In genomic region chr1:63819536-63820254, GRCm38 (mm10) we compare ENCODE assay signal across 12 mouse cellular contexts. TPM values are rescaled to one million over a fixed set of nuclear protein-coding genes. Genes with fewer than 3 reads are reported as not detected.
A peak's percentile ranks its signal among the peaks of the same experiment; 100 is the strongest.
DNase-seq lines count a peak whose midpoint lies in the region; ATAC-seq and TF ChIP-seq lines count a peak whose summit lies in the region.
"Had no signal": no experiment of that assay in that cellular context is flagged by ENCODE, and none has a peak within 500 bp of the region (broad histone marks: within the 10 kb centered on the region; RNA-seq: fewer than 3 reads in every experiment).

No protein-coding gene starts in this region.

- 0 out of 2 replicates have a peak overlapping the region, but pooled peaks have one; percentile 15 for H3K4me2 ChIP-seq in limb, embryonic 12.5 days
- H3K4me2 ChIP-seq in forebrain, postnatal 0 days (ENCODE audit: low read depth) = no peak overlapping the region
- H3K4me2 ChIP-seq in hindbrain, postnatal 0 days (ENCODE audit: low read depth, low read length) = no peak overlapping the region
- no peak overlapping the region for H3K4me2 ChIP-seq in neural tube, embryonic 15.5 days

- H3K9me3 ChIP-seq in limb, embryonic 12.5 days = no peaks in the 10 kb centered on the region
- no peaks in the 10 kb centered on the region for H3K9me3 ChIP-seq in limb, embryonic 10.5 days (replicated peaks)
- H3K9me3 ChIP-seq in forebrain, postnatal 0 days (ENCODE audit: low read length) = no peaks in the 10 kb centered on the region
- no peaks in the 10 kb centered on the region for H3K9me3 ChIP-seq in hindbrain, postnatal 0 days (ENCODE audit: low read length)
- H3K9me3 ChIP-seq in neural tube, embryonic 15.5 days (replicated peaks) = no peaks in the 10 kb centered on the region
- H3K9me3 ChIP-seq: G1E had no signal

- peak overlapping the region; percentile 51; the same call in 1 of the 2 replicates for H3K27ac ChIP-seq in limb, embryonic 12.5 days
- no peak overlapping the region for H3K27ac ChIP-seq in limb, embryonic 10.5 days
- peak overlapping the region; percentile 80 for H3K27ac ChIP-seq in forebrain, postnatal 0 days (ENCODE audit: low read depth, low read length)
- peak overlapping the region; percentile 62; the same call in 1 of the 2 replicates for H3K27ac ChIP-seq in hindbrain, postnatal 0 days
- H3K27ac ChIP-seq in neural tube, embryonic 15.5 days (replicated peaks) = peak overlapping the region; percentile 2

- no peak overlapping the region for H3K9ac ChIP-seq in limb, embryonic 12.5 days (replicated peaks)
- no peak overlapping the region for H3K9ac ChIP-seq in forebrain, postnatal 0 days
- H3K9ac ChIP-seq in hindbrain, postnatal 0 days (replicated peaks; ENCODE audit: low read length) = no peak overlapping the region
- no peak overlapping the region for H3K9ac ChIP-seq in neural tube, embryonic 15.5 days (replicated peaks)

- peaks cover 14% of the 10 kb centered on the region for H3K4me1 ChIP-seq in limb, embryonic 12.5 days (replicated peaks)
- peaks cover 13% of the 10 kb centered on the region for H3K4me1 ChIP-seq in limb, embryonic 10.5 days
- peaks cover 8% of the 10 kb centered on the region; the same call in 1 of the 2 replicates for H3K4me1 ChIP-seq in forebrain, postnatal 0 days (ENCODE audit: insufficient read depth)
- peaks cover 7% of the 10 kb centered on the region for H3K4me1 ChIP-seq in hindbrain, postnatal 0 days (ENCODE audit: insufficient read depth, low read length)
- peaks cover 8% of the 10 kb centered on the region for H3K4me1 ChIP-seq in neural tube, embryonic 15.5 days

- no peak for DNase-seq in limb, embryonic 10.5 days (ENCODE audit: low spot score)
- DNase-seq in forebrain, postnatal 0 days = peak; percentile 64
- DNase-seq in hindbrain, postnatal 0 days (ENCODE audit: low spot score) = peak; percentile 53
- no peak for DNase-seq in spleen, adult 18-20 months
- no peak for DNase-seq in thymus, postnatal 0 days (ENCODE audit: low spot score)
- DNase-seq in urinary bladder, postnatal 4 days (ENCODE audit: low spot score in 2 of 2) = no peak
- DNase-seq: lung, postnatal 36 days; thymus, postnatal 36 days had no signal

- WGBS in limb, embryonic 12.5 days = 46% methylated on average over 11 of the region's 11 CpGs
- 76% methylated on average over 11 of the region's 11 CpGs for WGBS in limb, embryonic 10.5 days
- WGBS in forebrain, postnatal 0 days = 5% methylated on average over 11 of the region's 11 CpGs
- 27% methylated on average over 11 of the region's 11 CpGs for WGBS in hindbrain, postnatal 0 days
- WGBS in neural tube, embryonic 15.5 days = 27% methylated on average over 11 of the region's 11 CpGs

- ATAC-seq in limb, embryonic 12.5 days (ENCODE audit: insufficient number of reproducible peaks, insufficient read depth, low FRiP score, low TSS enrichment, low read depth) = no peak
- ATAC-seq in forebrain, postnatal 0 days = peak; percentile 93
- no peak for ATAC-seq in hindbrain, postnatal 0 days
- ATAC-seq in neural tube, embryonic 15.5 days (ENCODE audit: low FRiP score) = no peak; the same call in 1 of the 2 replicates

- TF ChIP-seq CTCF in forebrain, postnatal 0 days (IDR thresholded peaks at IDR 0.05; ENCODE audit: low read depth) = no peak
- no peak for TF ChIP-seq CTCF in hindbrain, postnatal 0 days (IDR thresholded peaks at IDR 0.05; ENCODE audit: low read depth)

- no peak overlapping the region for H3K4me3 ChIP-seq in limb, embryonic 12.5 days (replicated peaks)
- no peak overlapping the region for H3K4me3 ChIP-seq in limb, embryonic 10.5 days
- no peak overlapping the region for H3K4me3 ChIP-seq in forebrain, postnatal 0 days (ENCODE audit: low read depth, low read length)
- no peak overlapping the region for H3K4me3 ChIP-seq in hindbrain, postnatal 0 days (ENCODE audit: low read length)
- H3K4me3 ChIP-seq in neural tube, embryonic 15.5 days (replicated peaks) = no peak overlapping the region

- H3K27me3 ChIP-seq in limb, embryonic 12.5 days = no peaks in the 10 kb centered on the region
- no peaks in the 10 kb centered on the region for H3K27me3 ChIP-seq in limb, embryonic 10.5 days (ENCODE audit: low read depth, poor library complexity, severe bottlenecking)
- H3K27me3 ChIP-seq in forebrain, postnatal 0 days (ENCODE audit: insufficient read depth, low read length) = no peaks in the 10 kb centered on the region
- no peaks in the 10 kb centered on the region for H3K27me3 ChIP-seq in hindbrain, postnatal 0 days (ENCODE audit: insufficient read depth, low read length)
- no peaks in the 10 kb centered on the region for H3K27me3 ChIP-seq in neural tube, embryonic 15.5 days (replicated peaks)

- no peaks in the 10 kb centered on the region for H3K36me3 ChIP-seq in limb, embryonic 12.5 days
- H3K36me3 ChIP-seq in limb, embryonic 10.5 days = no peaks in the 10 kb centered on the region
- no peaks in the 10 kb centered on the region for H3K36me3 ChIP-seq in forebrain, postnatal 0 days (ENCODE audit: insufficient read depth)
- no peaks in the 10 kb centered on the region for H3K36me3 ChIP-seq in hindbrain, postnatal 0 days (ENCODE audit: insufficient read depth, low read length)
- H3K36me3 ChIP-seq in neural tube, embryonic 15.5 days = no peaks in the 10 kb centered on the region
- H3K36me3 ChIP-seq: G1E had no signal

RNA-seq across cellular contexts. Expression of gene 4933402D24Rik, which starts 50.6 kb away (rescaled TPM):
- polyA plus RNA-seq in limb, embryonic 12.5 days (2016; fragmentation: Nextera tagmentation; extraction: Ambion mirVana) = 0.23 and 0.44 TPM in 2 replicates
- polyA plus RNA-seq in limb, embryonic 10.5 days (2016; fragmentation: Nextera tagmentation; extraction: Ambion mirVana) = 0.13 TPM in 1 of 2 replicates, not detected in the other
- total RNA-seq in forebrain, postnatal 0 days (2014; rRNA removed) = 0.15 and 0.62 TPM in 2 replicates
- polyA plus RNA-seq in forebrain, postnatal 0 days (2015; fragmentation: Nextera tagmentation; extraction: Ambion mirVana) = 0.25 and 0.44 TPM in 2 replicates
- not detected in 2 replicates for total RNA-seq in hindbrain, postnatal 0 days (2014; rRNA removed)
- 0.23 and 0.50 TPM in 2 replicates for polyA plus RNA-seq in hindbrain, postnatal 0 days (2015; fragmentation: Nextera tagmentation; extraction: Ambion mirVana)
- 0.19 and 0.36 TPM in 2 replicates for polyA plus RNA-seq in neural tube, embryonic 15.5 days (2015; fragmentation: Nextera tagmentation; extraction: Ambion mirVana)
- not detected in 2 replicates for polyA plus RNA-seq in thymus, postnatal 0 days (2015; fragmentation: Nextera tagmentation; extraction: Ambion mirVana)
- polyA plus RNA-seq: G1E; intestine, embryonic 14.5 days had no signal

Comparison
In these comparisons a context has a peak if more than half of its experiments do, and no peak if none do; other contexts are left out.
1. DNase-seq: peak in forebrain, postnatal 0 days (single experiment) and hindbrain, postnatal 0 days (single experiment); none in limb, embryonic 10.5 days (single experiment), spleen, adult 18-20 months (0 of 2), thymus, postnatal 0 days (single experiment) and urinary bladder, postnatal 4 days (0 of 2).